Mouse (Mus musculus) A20 (cell line): Measurements from ENCODE around the gene Fndc7.
"Not testable (repeated sequence)": the region's sequence is repeated elsewhere in the genome, so short reads cannot be mapped to it uniquely, and the experiment has no call there.

Experiments used
- DNase-seq: peaks from one replicate; pipeline ENCODE4 v3.0.0-alpha.2; 2011; ENCODE audit warnings: low read depth, low spot score

The Fndc7 gene

GRCm38 (mm10) chr3:108887618-108887975 lies 2.2 kb downstream of the Fndc7 start:
- no peak for DNase-seq

DNA sequence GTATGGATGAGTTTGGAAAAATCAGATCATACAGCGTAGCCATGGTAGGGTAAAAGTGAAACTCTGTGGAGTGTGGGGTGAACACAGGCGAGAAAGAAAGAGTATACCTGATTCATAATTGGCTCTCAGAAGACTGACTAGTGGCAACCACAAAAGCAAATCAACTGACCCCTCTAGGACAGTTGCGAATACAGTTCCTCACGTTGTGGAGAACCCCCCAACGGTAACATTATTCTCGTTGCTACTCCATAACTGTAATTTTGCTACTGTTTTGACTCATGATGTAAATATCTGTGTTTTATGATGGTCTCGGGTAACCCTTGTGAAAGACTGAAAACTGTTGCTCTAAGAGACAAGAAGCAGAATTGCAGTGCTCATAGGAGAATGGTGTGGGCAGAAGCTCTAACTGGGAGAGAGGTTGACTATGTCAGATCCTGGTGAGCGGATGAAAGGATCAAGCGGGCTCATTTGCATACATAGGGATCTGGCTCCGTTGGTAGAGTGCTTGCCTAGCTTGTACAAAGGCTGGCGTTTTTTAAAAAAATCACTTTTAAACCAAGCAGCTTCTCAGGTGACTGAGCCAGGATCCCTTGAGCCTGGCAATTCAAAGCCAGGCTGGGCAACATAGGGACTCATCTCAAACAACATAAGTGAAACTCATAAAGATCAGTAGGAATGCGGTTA lies 2.7 kb downstream of the Fndc7 start:
- no peak for DNase-seq

- no peak for DNase-seq
Observed at GRCm38 (mm10) chr3:108885686-108886530, 3.9 kb downstream of the Fndc7 start.

DNA sequence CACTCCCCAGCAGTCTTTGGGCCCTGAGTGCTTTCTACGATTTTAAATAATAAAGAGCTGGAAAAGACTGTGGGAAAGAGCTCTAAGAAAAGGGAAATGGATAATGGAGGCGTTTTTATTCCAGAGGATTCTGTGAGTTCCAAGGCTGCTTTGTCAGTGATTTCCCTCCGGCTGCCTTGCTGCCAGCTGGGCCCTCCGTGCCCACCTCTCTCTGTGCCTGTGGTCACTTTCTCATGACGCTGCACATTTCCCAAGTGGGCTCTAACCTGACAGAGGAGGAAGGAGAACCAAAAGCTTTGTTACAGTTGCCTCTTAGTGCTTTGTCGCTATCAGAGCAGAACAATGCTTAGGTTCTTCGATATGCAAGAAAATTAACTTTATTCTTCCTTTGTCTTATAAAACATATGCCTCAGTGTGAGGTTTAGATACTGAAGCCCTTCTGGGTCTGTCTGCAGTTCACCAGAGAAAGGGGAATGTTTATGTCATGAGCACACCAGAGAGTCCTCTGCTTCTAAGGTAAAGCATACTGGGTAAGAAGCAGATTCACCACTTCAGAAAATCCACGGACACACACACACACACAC lies 5.0 kb downstream of the Fndc7 start:
- no peak for DNase-seq

DNA sequence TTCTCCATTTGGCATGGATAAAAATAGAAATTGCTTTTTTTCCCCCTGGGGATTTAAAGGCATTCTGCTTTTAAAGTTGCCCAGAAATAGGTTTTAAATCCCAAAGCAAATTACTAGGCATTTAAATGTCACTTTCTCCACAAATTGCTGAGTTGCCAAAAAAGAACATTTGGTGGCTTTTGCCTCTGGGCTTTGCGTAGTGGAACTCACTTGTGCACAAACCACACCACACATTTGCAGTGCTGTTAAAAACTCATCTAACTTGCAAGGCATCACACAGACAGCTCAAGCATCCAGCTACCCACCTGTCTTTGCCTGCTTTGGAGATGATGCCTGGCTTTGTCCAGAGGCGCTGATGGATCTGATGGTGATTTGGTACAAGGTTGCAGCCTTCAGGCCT lies 6.7 kb downstream of the Fndc7 start:
- no peak for DNase-seq

GRCm38 (mm10) chr3:108881873-108882272 lies 7.9 kb downstream of the Fndc7 start:
- DNase-seq = not testable (repeated sequence)

DNA sequence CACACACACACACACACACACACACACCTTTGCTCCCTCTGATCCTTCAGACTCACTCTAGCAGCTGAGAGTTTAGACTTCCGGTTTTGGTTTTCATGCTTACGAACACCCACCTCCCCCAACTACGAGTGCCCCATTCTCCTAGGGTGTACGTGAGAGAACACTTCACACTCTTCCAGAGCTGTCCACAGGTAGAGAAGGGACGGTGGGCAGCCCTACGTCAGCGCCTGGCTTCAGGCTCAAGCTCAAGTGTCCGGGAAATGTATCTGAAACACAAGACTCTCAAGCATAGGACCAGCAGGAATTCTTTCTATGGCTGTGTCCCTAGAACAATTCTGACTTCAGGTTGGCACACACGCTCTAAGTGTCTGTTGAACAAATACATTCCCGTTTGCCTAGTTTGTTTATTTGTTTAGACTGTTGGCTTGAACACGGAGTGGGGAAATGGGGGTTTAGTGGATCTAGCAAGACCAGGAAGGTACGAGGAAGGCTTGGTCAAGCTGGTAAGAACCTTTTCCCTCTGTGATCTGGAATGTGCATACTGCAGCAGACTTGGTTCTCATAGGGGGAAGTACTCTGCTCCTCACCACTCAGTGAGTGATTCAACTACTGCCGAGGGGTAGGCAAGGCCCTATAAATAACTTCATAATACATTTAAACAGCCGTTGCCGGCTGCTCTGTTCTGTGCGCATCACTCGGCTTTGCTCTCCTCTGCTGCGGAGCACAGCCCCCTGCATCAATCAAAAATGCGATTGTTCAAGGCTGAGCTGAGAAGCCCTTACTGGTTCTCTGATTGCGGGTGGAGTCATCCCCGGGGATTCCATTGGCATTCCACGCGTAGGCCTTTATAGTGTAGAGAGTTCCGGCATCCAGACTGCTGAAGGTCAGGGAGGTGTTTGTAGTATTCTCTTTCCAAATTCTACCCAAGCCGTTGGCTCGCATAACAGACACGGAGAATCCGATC lies 9.0 kb downstream of the Fndc7 start:
- peak; percentile 70 for DNase-seq

GRCm38 (mm10) chr3:108879836-108880435 lies 9.9 kb downstream of the Fndc7 start:
- no peak for DNase-seq

- no peak for DNase-seq
Observed at GRCm38 (mm10) chr3:108879129-108879528, 10.7 kb downstream of the Fndc7 start.

DNA sequence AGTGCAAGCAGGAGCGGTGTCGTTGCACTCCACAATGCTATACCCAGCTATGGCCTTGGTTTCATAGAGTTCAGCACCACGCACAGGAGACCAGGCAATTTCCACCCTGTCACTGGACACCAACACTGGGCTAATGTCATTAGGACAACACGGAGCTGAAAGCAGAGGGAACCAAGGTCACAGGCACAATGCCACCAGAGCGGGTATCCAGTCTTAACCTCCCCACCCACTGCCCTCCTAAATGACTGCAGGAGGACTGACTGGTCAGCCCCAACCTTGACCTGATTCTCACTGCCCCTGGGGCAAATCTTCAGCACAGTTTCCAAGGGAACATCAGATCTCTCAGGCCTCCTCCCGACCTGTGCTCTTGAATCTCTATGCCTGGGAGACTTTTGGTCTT lies 19.2 kb downstream of the Fndc7 start:
- no peak for DNase-seq

DNA sequence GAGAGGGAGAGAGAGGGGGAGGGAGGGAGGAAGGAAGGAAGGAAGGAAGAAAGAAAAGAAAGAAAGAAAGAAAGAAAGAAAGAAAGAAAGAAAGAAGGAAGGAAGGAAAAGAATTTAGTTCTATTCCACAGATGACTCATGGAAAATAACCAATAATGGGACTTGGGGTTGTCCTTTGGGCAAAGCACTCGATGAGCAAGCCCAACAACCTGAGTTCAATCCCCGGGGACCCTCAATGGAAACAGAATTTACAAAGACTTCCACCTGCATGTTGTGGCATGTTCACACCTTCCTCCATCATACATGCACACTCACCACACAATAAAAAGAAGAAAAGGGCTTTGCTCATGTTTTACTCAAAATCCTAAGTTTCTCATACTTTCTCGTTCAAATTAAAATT lies 22.4 kb downstream of the Fndc7 start:
- DNase-seq = no peak

DNA sequence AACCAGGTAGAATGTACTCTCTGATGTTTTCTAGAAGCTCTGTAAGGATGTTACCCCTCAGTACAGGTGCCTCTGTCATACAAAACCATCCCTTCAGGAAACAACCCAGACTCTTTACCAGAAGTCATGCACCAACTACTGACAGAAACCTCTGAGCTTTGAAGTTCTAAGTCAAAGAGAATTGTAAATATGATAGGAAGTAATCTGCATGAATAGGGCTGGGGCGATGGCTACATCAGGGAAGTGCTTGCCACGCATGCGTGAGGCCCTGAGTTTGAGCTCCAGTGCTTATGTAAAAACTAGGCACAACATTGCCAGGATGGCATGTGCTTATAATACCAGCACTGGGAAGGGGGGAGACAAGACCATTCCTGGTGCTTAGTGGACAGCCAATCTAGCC lies 24.1 kb downstream of the Fndc7 start:
- DNase-seq = no peak

GRCm38 (mm10) chr3:108865129-108865528 lies 24.7 kb downstream of the Fndc7 start:
- DNase-seq = no peak

DNA sequence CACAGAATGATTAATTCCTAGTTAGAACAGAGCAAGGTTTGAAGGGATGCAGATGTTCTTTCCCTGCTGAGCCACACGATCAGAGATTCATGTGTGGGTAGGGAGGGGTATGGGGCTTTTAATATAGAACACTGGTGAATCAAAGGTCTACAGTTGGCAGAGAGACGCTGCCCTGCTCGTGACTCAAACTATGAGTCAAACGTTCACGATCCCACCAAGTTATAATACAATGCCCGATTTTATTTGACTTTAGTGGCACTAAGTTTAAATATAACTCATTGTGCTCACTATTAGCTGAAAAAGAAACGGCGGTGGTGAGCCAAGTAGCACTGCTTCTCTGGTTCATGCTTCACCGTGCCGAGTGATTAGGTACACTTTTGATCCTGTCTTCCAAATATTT lies 26.7 kb downstream of the Fndc7 start:
- DNase-seq = no peak

GRCm38 (mm10) chr3:108862282-108862681 lies 27.5 kb downstream of the Fndc7 start:
- DNase-seq = not testable (repeated sequence)

DNA sequence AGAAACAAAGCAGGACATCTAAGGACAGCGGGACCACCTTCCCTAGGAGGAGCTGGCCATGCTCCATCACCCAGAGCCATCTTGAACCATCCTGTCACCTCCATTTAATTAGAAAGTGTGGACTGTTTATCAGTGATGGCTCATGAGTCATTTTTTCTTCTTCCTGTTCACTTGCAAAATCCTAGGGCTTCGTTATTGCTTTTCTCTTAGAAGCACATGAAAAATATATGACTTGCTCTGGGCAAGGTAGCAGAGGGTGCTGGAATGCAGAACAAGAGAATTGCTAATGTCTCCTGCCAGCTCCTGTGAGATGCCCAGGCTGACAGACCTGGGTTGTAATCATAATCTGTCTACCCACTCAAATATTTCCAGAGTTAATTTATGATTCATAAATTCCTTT lies 29.0 kb downstream of the Fndc7 start:
- DNase-seq = no peak

- DNase-seq = no peak
Observed at GRCm38 (mm10) chr3:108858231-108858770, 31.5 kb downstream of the Fndc7 start.

GRCm38 (mm10) chr3:108857714-108858113 lies 32.1 kb downstream of the Fndc7 start:
- DNase-seq = no peak

DNA sequence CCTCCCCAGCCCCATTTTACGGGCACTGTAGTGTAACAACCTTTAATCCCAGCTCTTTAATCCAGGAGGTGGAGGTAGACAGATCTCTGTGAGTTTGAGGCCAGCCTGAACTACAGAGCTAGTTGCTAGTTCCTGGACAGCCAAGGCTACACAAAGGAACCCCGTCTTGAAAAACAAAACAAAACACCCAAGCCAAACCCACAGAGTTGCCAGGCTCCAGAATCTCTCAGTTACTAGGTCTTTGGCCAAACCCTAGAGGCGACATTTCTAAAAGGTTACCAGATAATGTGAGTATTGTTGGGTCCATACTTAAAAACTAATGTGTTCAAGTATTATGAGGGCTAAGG lies 32.7 kb downstream of the Fndc7 start:
- no peak for DNase-seq

GRCm38 (mm10) chr3:108856386-108857123 lies 33.3 kb downstream of the Fndc7 start:
- peak; percentile 71 for DNase-seq
